Mouse (Mus musculus) heart, adult 2 months (tissue): ENCODE data around the gene Mlana.

ENCODE experiments used
- CTCF ChIP-seq: fragments of 200-600 bp; IDR thresholded peaks from 2 replicates; pipeline ENCODE4 v1.8.1; 2022; ENCODE audit warnings: antibody characterized with exemption, mild to moderate bottlenecking, moderate library complexity
- EP300 ChIP-seq: fragments of 200-500 bp; IDR thresholded peaks from 2 replicates; pipeline ENCODE4 v1.6.1; 2011; ENCODE audit warnings: low read depth, low read length, control low read depth; ENCODE audit not compliant: insufficient read depth
- POLR2A ChIP-seq: fragments of 200-500 bp; IDR thresholded peaks from 2 replicates; pipeline ENCODE4 v1.6.1; 2011; ENCODE audit warnings: mild to moderate bottlenecking, low read depth, low read length, control low read depth; ENCODE audit not compliant: insufficient read depth

DNA sequence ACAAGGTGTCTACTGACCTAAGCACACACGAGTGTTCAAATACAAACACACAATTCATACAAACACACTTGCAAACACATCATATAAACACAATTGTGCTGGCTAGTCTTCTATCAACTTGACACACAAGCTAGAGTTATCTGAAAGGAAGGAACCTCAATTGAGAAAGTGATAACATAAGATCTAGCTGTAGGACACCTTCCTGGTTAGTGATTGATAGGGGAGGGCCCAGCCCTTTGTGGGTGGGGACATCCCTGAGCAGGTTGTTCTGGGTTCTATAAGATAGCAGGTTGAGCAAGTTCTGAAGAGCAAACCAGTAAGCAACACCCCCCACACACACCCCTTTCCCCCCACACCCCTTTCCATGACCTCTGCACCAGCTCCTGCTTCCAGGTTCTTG, 47.9 kb upstream of the Mlana start:
- TF ChIP-seq CTCF = no peak
- no peak for TF ChIP-seq POLR2A
- TF ChIP-seq EP300 = no peak
